Mouse (Mus musculus): Measurements from ENCODE around the gene Aes. TPM values are rescaled to one million over a fixed set of nuclear protein-coding genes. Genes with fewer than 3 reads are reported as not detected.

Gene Aes
- polyA plus RNA-seq, 1 experiment from 2014 or later, result 515 TPM

- H3K4me2 ChIP-seq (ENCODE audit: low read length), result peak within 1 kb of the TSS; percentile 83
- peak within 1 kb of the TSS; percentile 88 for H3K27ac ChIP-seq (ENCODE audit: low read depth)
- 1% methylated on average over 39 of the region's 39 CpGs for WGBS
- H3K9ac ChIP-seq (ENCODE audit: low read length), result peak within 1 kb of the TSS; percentile 55
- H3K27me3 ChIP-seq (replicated peaks; ENCODE audit: control insufficient read depth, insufficient read depth, low read length), result no peaks in the 10 kb centered on the region
- peaks cover 20% of the 10 kb centered on the region for H3K4me1 ChIP-seq (replicated peaks; ENCODE audit: control insufficient read depth, insufficient read depth, low read length)
- H3K36me3 ChIP-seq (ENCODE audit: control insufficient read depth, insufficient read depth, low read length), result no peaks in the 10 kb centered on the region
- no peaks in the 10 kb centered on the region for H3K9me3 ChIP-seq (ENCODE audit: control insufficient read depth, low read length)
- DNase-seq (ENCODE audit: low spot score) (peak; percentile 93), ATAC-seq (replicated peaks; ENCODE audit: low FRiP score, low TSS enrichment, low read depth) (peak; percentile 88)
- peak within 1 kb of the TSS; percentile 54 for H3K4me3 ChIP-seq (ENCODE audit: low read depth, low read length)
Measured at GRCm38 (mm10) chr10:81605974-81606751, 46.9 kb downstream of the Aes start, which contains the start of gene BC025920. BC025920 (plus strand) TSS chr10:81606270.

- Histone ChIP-seq H3K4me3 (ENCODE audit: low read depth, low read length) (no peak overlapping the region), H3K4me1 (replicated peaks; ENCODE audit: control insufficient read depth, insufficient read depth, low read length) (peaks cover 8% of the 10 kb centered on the region), H3K4me2 (ENCODE audit: low read length) (no peak overlapping the region), H3K27ac (ENCODE audit: low read depth) (no peak overlapping the region), H3K9ac (ENCODE audit: low read length) (no peak overlapping the region), H3K36me3 (ENCODE audit: control insufficient read depth, insufficient read depth, low read length) (no peaks in the 10 kb centered on the region), H3K27me3 (replicated peaks; ENCODE audit: control insufficient read depth, insufficient read depth, low read length) (no peaks in the 10 kb centered on the region), H3K9me3 (ENCODE audit: control insufficient read depth, low read length) (no peaks in the 10 kb centered on the region)
- WGBS, result 94% methylated on average over 1 of the region's 1 CpGs
- ATAC-seq (replicated peaks; ENCODE audit: low FRiP score, low TSS enrichment, low read depth) (no peak), DNase-seq (ENCODE audit: low spot score) (no peak)
Measured at GRCm38 (mm10) chr10:81608308-81608707, 49.0 kb downstream of the Aes start.

GRCm38 (mm10) chr10:81612779-81613178 is 53.5 kb downstream of the Aes start:
- no peak overlapping the region for H3K4me2 ChIP-seq (ENCODE audit: low read length)

GRCm38 (mm10) chr10:81615486-81615885 is 56.2 kb downstream of the Aes start:
- H3K36me3 ChIP-seq (ENCODE audit: control insufficient read depth, insufficient read depth, low read length), result no peaks in the 10 kb centered on the region
- 35% methylated on average over 6 of the region's 6 CpGs for WGBS
- DNase-seq (ENCODE audit: low spot score), result no peak
- no peak overlapping the region for H3K27ac ChIP-seq (ENCODE audit: low read depth)
- no peak for ATAC-seq (replicated peaks; ENCODE audit: low FRiP score, low TSS enrichment, low read depth)
- no peak overlapping the region for H3K9ac ChIP-seq (ENCODE audit: low read length)
- H3K4me3 ChIP-seq (ENCODE audit: low read depth, low read length), result no peak overlapping the region
- peaks cover 5% of the 10 kb centered on the region; the same call in 1 of the 2 replicates for H3K4me1 ChIP-seq (replicated peaks; ENCODE audit: control insufficient read depth, insufficient read depth, low read length)
- H3K27me3 ChIP-seq (replicated peaks; ENCODE audit: control insufficient read depth, insufficient read depth, low read length), result no peaks in the 10 kb centered on the region
- no peak overlapping the region for H3K4me2 ChIP-seq (ENCODE audit: low read length)
- H3K9me3 ChIP-seq (ENCODE audit: control insufficient read depth, low read length), result no peaks in the 10 kb centered on the region

More at GRCm38 (mm10) chr10:81612779-81613178, 53.5 kb downstream of the Aes start:
- no peak overlapping the region for H3K27ac ChIP-seq (ENCODE audit: low read depth)
- no peaks in the 10 kb centered on the region for H3K27me3 ChIP-seq (replicated peaks; ENCODE audit: control insufficient read depth, insufficient read depth, low read length)
- no peaks in the 10 kb centered on the region for H3K9me3 ChIP-seq (ENCODE audit: control insufficient read depth, low read length)
- no peaks in the 10 kb centered on the region for H3K36me3 ChIP-seq (ENCODE audit: control insufficient read depth, insufficient read depth, low read length)
- H3K4me1 ChIP-seq (replicated peaks; ENCODE audit: control insufficient read depth, insufficient read depth, low read length), result peaks cover 5% of the 10 kb centered on the region; the same call in 1 of the 2 replicates
- DNase-seq (ENCODE audit: low spot score) (no peak), ATAC-seq (replicated peaks; ENCODE audit: low FRiP score, low TSS enrichment, low read depth) (no peak)
- 73% methylated on average over 3 of the region's 3 CpGs for WGBS
- no peak overlapping the region for H3K4me3 ChIP-seq (ENCODE audit: low read depth, low read length)
- H3K9ac ChIP-seq (ENCODE audit: low read length), result no peak overlapping the region

Other genes with a start within 250 kb of the Aes start
- 26.0 and 27.7 TPM in 2 replicates for gene Cactin, start 238.4 kb upstream of the Aes start, polyA plus RNA-seq (2014; fragmentation: Nextera tagmentation; extraction: Ambion mirVana)
- 22.3 and 23.6 TPM in 2 replicates for gene Tbxa2r, start 230.8 kb upstream of the Aes start, polyA plus RNA-seq (2014; fragmentation: Nextera tagmentation; extraction: Ambion mirVana)
- gene Gipc3, start 216.2 kb upstream of the Aes start, polyA plus RNA-seq (2014; fragmentation: Nextera tagmentation; extraction: Ambion mirVana), result 0.07 and 0.11 TPM in 2 replicates
- 85.0 and 86.8 TPM in 2 replicates for gene Hmg20b, start 209.0 kb upstream of the Aes start, polyA plus RNA-seq (2014; fragmentation: Nextera tagmentation; extraction: Ambion mirVana)
- gene Mfsd12, start 202.0 kb upstream of the Aes start, polyA plus RNA-seq (2014; fragmentation: Nextera tagmentation; extraction: Ambion mirVana), result 4.8 and 6.9 TPM in 2 replicates
- gene 4930404N11Rik, start 193.7 kb upstream of the Aes start, polyA plus RNA-seq (2014; fragmentation: Nextera tagmentation; extraction: Ambion mirVana), result 0.58 and 0.59 TPM in 2 replicates
- gene Fzr1, start 181.0 kb upstream of the Aes start, polyA plus RNA-seq (2014; fragmentation: Nextera tagmentation; extraction: Ambion mirVana), result 93.3 and 93.9 TPM in 2 replicates
- gene Dohh, start 175.1 kb upstream of the Aes start, polyA plus RNA-seq (2014; fragmentation: Nextera tagmentation; extraction: Ambion mirVana), result 70.7 and 70.8 TPM in 2 replicates
- 2.4 and 4.2 TPM in 2 replicates for gene Gm48551, start 175.0 kb upstream of the Aes start, polyA plus RNA-seq (2014; fragmentation: Nextera tagmentation; extraction: Ambion mirVana)
- gene Gm48552, start 170.5 kb upstream of the Aes start, polyA plus RNA-seq (2014; fragmentation: Nextera tagmentation; extraction: Ambion mirVana), result 0.37 and 0.44 TPM in 2 replicates
- gene Smim24, start 166.4 kb upstream of the Aes start, polyA plus RNA-seq (2014; fragmentation: Nextera tagmentation; extraction: Ambion mirVana), result 99.8 and 125 TPM in 2 replicates
- gene Nfic, start 103.9 kb upstream of the Aes start, polyA plus RNA-seq (2014; fragmentation: Nextera tagmentation; extraction: Ambion mirVana), result 52.4 and 57.2 TPM in 2 replicates
- 1.3 and 1.8 TPM in 2 replicates for gene Celf5, start 76.8 kb upstream of the Aes start, polyA plus RNA-seq (2014; fragmentation: Nextera tagmentation; extraction: Ambion mirVana)
- gene Ncln, start 63.1 kb upstream of the Aes start, polyA plus RNA-seq (2014; fragmentation: Nextera tagmentation; extraction: Ambion mirVana), result 82.4 and 99.0 TPM in 2 replicates
- 0.53 and 0.65 TPM in 2 replicates for gene S1pr4, start 59.4 kb upstream of the Aes start, polyA plus RNA-seq (2014; fragmentation: Nextera tagmentation; extraction: Ambion mirVana)
- 0.73 and 0.84 TPM in 2 replicates for gene Gna15, start 35.3 kb upstream of the Aes start, polyA plus RNA-seq (2014; fragmentation: Nextera tagmentation; extraction: Ambion mirVana)
- 145 and 171 TPM in 2 replicates for gene Gna11, start 14.3 kb upstream of the Aes start, polyA plus RNA-seq (2014; fragmentation: Nextera tagmentation; extraction: Ambion mirVana)
- 15.8 and 17.8 TPM in 2 replicates for gene Tle2, start 15.1 kb downstream of the Aes start, polyA plus RNA-seq (2014; fragmentation: Nextera tagmentation; extraction: Ambion mirVana)
- 15.0 and 21.3 TPM in 2 replicates for gene Tle6, start 41.6 kb downstream of the Aes start, polyA plus RNA-seq (2014; fragmentation: Nextera tagmentation; extraction: Ambion mirVana)
- 0.61 and 1.5 TPM in 2 replicates for gene BC025920, start 46.8 kb downstream of the Aes start, polyA plus RNA-seq (2014; fragmentation: Nextera tagmentation; extraction: Ambion mirVana)
- gene Sirt6, start 68.3 kb downstream of the Aes start, polyA plus RNA-seq (2014; fragmentation: Nextera tagmentation; extraction: Ambion mirVana), result 34.1 and 39.2 TPM in 2 replicates
- gene Ankrd24, start 69.1 kb downstream of the Aes start, polyA plus RNA-seq (2014; fragmentation: Nextera tagmentation; extraction: Ambion mirVana), result 4.7 and 6.4 TPM in 2 replicates
- gene Gm10778, start 89.6 kb downstream of the Aes start, polyA plus RNA-seq (2014; fragmentation: Nextera tagmentation; extraction: Ambion mirVana), result 4.3 and 5.6 TPM in 2 replicates
- 17.4 and 18.6 TPM in 2 replicates for gene Zfp433, start 145.3 kb downstream of the Aes start, polyA plus RNA-seq (2014; fragmentation: Nextera tagmentation; extraction: Ambion mirVana)
- 10.2 and 11.7 TPM in 2 replicates for gene Gm3055, start 211.7 kb downstream of the Aes start, polyA plus RNA-seq (2014; fragmentation: Nextera tagmentation; extraction: Ambion mirVana)